17 mouse cellular contexts compared by ENCODE assay signal in the genomic region with DNA sequence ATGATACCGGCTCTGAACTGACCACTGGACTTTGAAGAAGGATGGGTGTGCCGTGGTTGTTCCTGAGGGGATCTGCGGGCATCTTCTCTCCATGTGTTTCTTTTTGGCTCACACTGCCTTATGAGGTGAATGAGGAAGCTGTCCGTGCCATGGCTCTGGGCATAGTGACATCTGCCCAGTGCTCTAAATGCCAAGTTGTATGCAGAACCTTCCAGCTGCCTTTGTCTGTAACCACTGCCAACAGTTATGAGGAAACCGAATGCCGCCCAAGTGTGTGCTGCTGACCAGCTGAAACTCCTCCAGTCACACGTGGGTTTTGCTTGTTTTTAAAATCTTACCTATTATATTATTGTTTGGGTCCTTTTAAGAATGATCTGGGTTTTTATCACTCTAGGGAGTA.
DNase-seq lines count a peak whose midpoint lies in the region; ATAC-seq and TF ChIP-seq lines count a peak whose summit lies in the region.
"Had no signal": no experiment of that assay in that cellular context is flagged by ENCODE, and none has a peak within 500 bp of the region (broad histone marks: within the 10 kb centered on the region; RNA-seq: fewer than 3 reads in every experiment).

No protein-coding gene starts in this region.

- DNase-seq in heart, adult 18-20 months, result peak; percentile 37 to 67
- DNase-seq in heart, postnatal 25 days (ENCODE audit: low spot score), result no peak
- peak; percentile 18 for DNase-seq in lung, postnatal 0 days (ENCODE audit: low spot score)
- DNase-seq in lung, postnatal 25 days (ENCODE audit: low spot score), result no peak
- DNase-seq in heart, postnatal 36 days, result peak; percentile 16 to 37
- DNase-seq: cerebellum, adult 18-20 months; right cerebral cortex, postnatal 14 days had no signal

- no peak for TF ChIP-seq CTCF in lung, postnatal 0 days (IDR thresholded peaks at IDR 0.05)

- ATAC-seq in lung, postnatal 0 days, result no peak
- ATAC-seq in neural tube, embryonic 15.5 days (ENCODE audit: low FRiP score), result no peak
- no peak for ATAC-seq in erythroid progenitor cell, adult 5-6 weeks (replicated peaks; ENCODE audit: low FRiP score, poor library complexity, severe bottlenecking)
- ATAC-seq: intestine, embryonic 16.5 days had no signal

- no peaks in the 10 kb centered on the region for H3K27me3 ChIP-seq in lung, postnatal 0 days (replicated peaks; ENCODE audit: insufficient read depth, low read length)
- H3K27me3 ChIP-seq in neural tube, embryonic 15.5 days (replicated peaks), result no peaks in the 10 kb centered on the region
- H3K27me3 ChIP-seq: embryonic facial prominence, embryonic 12.5 days; heart, embryonic 13.5 days; lung, embryonic 15.5 days; neural tube, embryonic 13.5 days had no signal

- 77% methylated on average over 7 of the region's 7 CpGs for WGBS in lung, postnatal 0 days
- 90% methylated on average over 7 of the region's 7 CpGs for WGBS in neural tube, embryonic 15.5 days

- no peak overlapping the region for H3K4me2 ChIP-seq in lung, postnatal 0 days (replicated peaks; ENCODE audit: low read depth, low read length)
- no peak overlapping the region for H3K4me2 ChIP-seq in neural tube, embryonic 15.5 days
- H3K4me2 ChIP-seq: embryonic facial prominence, embryonic 12.5 days; heart, embryonic 13.5 days; hindbrain, embryonic 14.5 days; liver, embryonic 11.5 days; lung, embryonic 15.5 days; neural tube, embryonic 13.5 days had no signal

- intact Hi-C loops in heart, postnatal 25 days (cut with DNase I), result no loop called here
- intact Hi-C loops in heart, postnatal 36 days (cut with DNase I), result no loop called here

- no peaks in the 10 kb centered on the region for H3K9me3 ChIP-seq in lung, postnatal 0 days (ENCODE audit: low read length)
- H3K9me3 ChIP-seq in neural tube, embryonic 15.5 days (replicated peaks), result no peaks in the 10 kb centered on the region
- H3K9me3 ChIP-seq: embryonic facial prominence, embryonic 12.5 days; heart, embryonic 13.5 days; limb, embryonic 10.5 days; lung, embryonic 15.5 days; neural tube, embryonic 13.5 days had no signal

- peaks cover 7% of the 10 kb centered on the region; the same call in 1 of the 2 replicates for H3K4me1 ChIP-seq in lung, postnatal 0 days (ENCODE audit: insufficient read depth, low read depth, low read length)
- no peaks in the 10 kb centered on the region for H3K4me1 ChIP-seq in neural tube, embryonic 15.5 days
- H3K4me1 ChIP-seq: neural tube, embryonic 13.5 days had no signal

- no peak overlapping the region for H3K4me3 ChIP-seq in lung, postnatal 0 days (ENCODE audit: low read depth, low read length)
- H3K4me3 ChIP-seq in neural tube, embryonic 15.5 days (replicated peaks), result no peak overlapping the region
- H3K4me3 ChIP-seq: embryonic facial prominence, embryonic 12.5 days; heart, embryonic 13.5 days; limb, embryonic 10.5 days; lung, embryonic 15.5 days; neural tube, embryonic 13.5 days had no signal

- TF ChIP-seq EP300 in lung, postnatal 0 days (IDR thresholded peaks at IDR 0.05), result no peak

- H3K27ac ChIP-seq in lung, postnatal 0 days (ENCODE audit: low read length), result no peak overlapping the region
- H3K27ac ChIP-seq in neural tube, embryonic 15.5 days (replicated peaks), result no peak overlapping the region
- H3K27ac ChIP-seq: embryonic facial prominence, embryonic 12.5 days; heart, embryonic 13.5 days; hindbrain, embryonic 14.5 days; limb, embryonic 10.5 days; lung, embryonic 15.5 days; neural tube, embryonic 13.5 days had no signal

- no peak overlapping the region for H3K9ac ChIP-seq in lung, postnatal 0 days (replicated peaks; ENCODE audit: low read depth)
- no peak overlapping the region for H3K9ac ChIP-seq in neural tube, embryonic 15.5 days (replicated peaks)
- H3K9ac ChIP-seq: embryonic facial prominence, embryonic 12.5 days; heart, embryonic 13.5 days; hindbrain, embryonic 14.5 days; lung, embryonic 15.5 days; neural tube, embryonic 13.5 days had no signal

- no peaks in the 10 kb centered on the region for H3K36me3 ChIP-seq in lung, postnatal 0 days (ENCODE audit: insufficient read depth, low read length)
- peaks cover 3% of the 10 kb centered on the region; the same call in 1 of the 2 replicates for H3K36me3 ChIP-seq in neural tube, embryonic 15.5 days
- H3K36me3 ChIP-seq: embryonic facial prominence, embryonic 12.5 days; limb, embryonic 10.5 days; lung, embryonic 15.5 days; neural tube, embryonic 13.5 days had no signal

Comparison
In these comparisons a context has a peak if more than half of its experiments do, and no peak if none do; other contexts are left out.
1. DNase-seq: peak in heart, adult 18-20 months (2 of 2), lung, postnatal 0 days (single experiment) and heart, postnatal 36 days (2 of 2); none in heart, postnatal 25 days (single experiment) and lung, postnatal 25 days (single experiment).